ENCODE assay signal across 9 mouse cellular contexts in the genomic region with DNA sequence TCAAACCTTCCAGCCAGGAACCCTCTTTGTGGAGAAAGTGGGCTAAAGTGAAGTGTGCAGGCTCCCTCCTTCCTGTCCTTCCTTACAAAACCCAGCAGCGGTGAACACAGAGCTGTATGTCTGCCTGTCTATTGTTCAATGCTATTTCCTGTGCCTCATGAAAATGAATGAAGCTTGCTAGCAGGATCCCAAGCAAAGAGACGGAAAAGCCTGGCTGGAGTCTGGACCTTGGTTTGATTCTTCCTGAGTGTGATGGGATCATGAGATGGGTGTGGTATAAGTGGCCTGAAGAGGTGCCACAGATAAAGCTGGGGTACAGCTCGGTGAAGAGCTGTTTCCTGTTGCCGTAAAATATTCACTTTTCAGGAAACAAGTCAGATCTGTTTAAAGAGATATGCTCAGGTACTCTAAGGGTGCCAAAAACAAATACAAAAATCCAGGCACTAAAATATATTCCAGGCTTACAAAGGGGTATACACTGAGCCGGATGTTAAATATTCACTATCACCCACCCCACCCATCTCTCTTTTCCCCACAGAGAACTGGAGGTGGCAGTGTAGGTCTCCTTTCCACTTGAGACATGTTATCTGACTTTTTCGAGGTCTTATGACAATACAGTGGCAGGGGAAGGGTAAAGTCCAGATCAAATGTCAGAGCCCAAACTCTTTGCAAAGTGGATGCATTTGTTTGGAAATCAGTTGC.
A peak's percentile ranks its signal among the peaks of the same experiment; 100 is the strongest.
DNase-seq lines count a peak whose midpoint lies in the region; ATAC-seq and TF ChIP-seq lines count a peak whose summit lies in the region.
"Had no signal": no experiment of that assay in that cellular context is flagged by ENCODE, and none has a peak within 500 bp of the region (broad histone marks: within the 10 kb centered on the region; RNA-seq: fewer than 3 reads in every experiment).

No protein-coding gene starts in this region.

- WGBS in heart, postnatal 0 days: 35% methylated on average over 6 of the region's 6 CpGs
- 47% methylated on average over 6 of the region's 6 CpGs for WGBS in kidney, postnatal 0 days
- WGBS in neural tube, embryonic 15.5 days: 53% methylated on average over 6 of the region's 6 CpGs

- no peak overlapping the region for H3K4me2 ChIP-seq in heart, postnatal 0 days (ENCODE audit: low read depth, low read length)
- no peak overlapping the region for H3K4me2 ChIP-seq in kidney, postnatal 0 days (ENCODE audit: low read length)
- no peak overlapping the region for H3K4me2 ChIP-seq in neural tube, embryonic 15.5 days

- H3K27ac ChIP-seq in heart, postnatal 0 days (ENCODE audit: low read depth): peak overlapping the region; percentile 75
- peak overlapping the region; percentile 57; the same call in 1 of the 2 replicates for H3K27ac ChIP-seq in kidney, postnatal 0 days
- no peak overlapping the region for H3K27ac ChIP-seq in neural tube, embryonic 15.5 days (replicated peaks)
- H3K27ac ChIP-seq: liver, embryonic 14.5 days had no signal

- no peaks in the 10 kb centered on the region for H3K9me3 ChIP-seq in heart, postnatal 0 days (replicated peaks; ENCODE audit: control insufficient read depth, low read length)
- H3K9me3 ChIP-seq in kidney, postnatal 0 days (replicated peaks; ENCODE audit: low read length): no peaks in the 10 kb centered on the region
- H3K9me3 ChIP-seq in neural tube, embryonic 15.5 days (replicated peaks): no peaks in the 10 kb centered on the region

- H3K36me3 ChIP-seq in heart, postnatal 0 days (replicated peaks; ENCODE audit: control insufficient read depth, insufficient read depth, low read length): no peaks in the 10 kb centered on the region
- no peaks in the 10 kb centered on the region for H3K36me3 ChIP-seq in kidney, postnatal 0 days (ENCODE audit: insufficient read depth, low read length)
- H3K36me3 ChIP-seq in neural tube, embryonic 15.5 days: no peaks in the 10 kb centered on the region

- 0 out of 2 replicates have a peak, but pooled peaks have one; percentile 37 for TF ChIP-seq EP300 in heart, postnatal 0 days (IDR thresholded peaks at IDR 0.05; ENCODE audit: low read depth)

- H3K27me3 ChIP-seq in heart, postnatal 0 days (ENCODE audit: control insufficient read depth, insufficient read depth, low read length): no peaks in the 10 kb centered on the region
- no peaks in the 10 kb centered on the region for H3K27me3 ChIP-seq in kidney, postnatal 0 days (ENCODE audit: insufficient read depth, low read length)
- no peaks in the 10 kb centered on the region for H3K27me3 ChIP-seq in neural tube, embryonic 15.5 days (replicated peaks)

- TF ChIP-seq CTCF in heart, postnatal 0 days (IDR thresholded peaks at IDR 0.05; ENCODE audit: low read depth): peak; percentile 26
- peak; percentile 52 for TF ChIP-seq CTCF in kidney, postnatal 0 days (IDR thresholded peaks at IDR 0.05; ENCODE audit: low read depth)

- H3K4me3 ChIP-seq in heart, postnatal 0 days (ENCODE audit: low read depth, low read length): no peak overlapping the region
- H3K4me3 ChIP-seq in kidney, postnatal 0 days (replicated peaks; ENCODE audit: low read depth, low read length): no peak overlapping the region
- H3K4me3 ChIP-seq in neural tube, embryonic 15.5 days (replicated peaks): no peak overlapping the region

- H3K4me1 ChIP-seq in heart, postnatal 0 days (ENCODE audit: control insufficient read depth, insufficient read depth): no peaks in the 10 kb centered on the region
- H3K4me1 ChIP-seq in kidney, postnatal 0 days (replicated peaks; ENCODE audit: insufficient read depth, low read length): no peaks in the 10 kb centered on the region
- H3K4me1 ChIP-seq in neural tube, embryonic 15.5 days: peaks cover 10% of the 10 kb centered on the region; the same call in 1 of the 2 replicates

- peak; percentile 22 for DNase-seq in embryo, embryonic 10.5 days (ENCODE audit: low spot score)
- no peak for DNase-seq in embryo, embryonic 9.5 days (ENCODE audit: extremely low spot score)
- peak; percentile 20 for DNase-seq in heart, postnatal 0 days (ENCODE audit: low spot score)
- peak; percentile 67 for DNase-seq in kidney, postnatal 0 days (ENCODE audit: low spot score)
- DNase-seq in layer of hippocampus, adult 18-20 months (ENCODE audit: low spot score in 2 of 2): no peak

- H3K9ac ChIP-seq in heart, postnatal 0 days (replicated peaks; ENCODE audit: low read depth, low read length): no peak overlapping the region
- no peak overlapping the region for H3K9ac ChIP-seq in kidney, postnatal 0 days (ENCODE audit: low read depth, low read length)
- H3K9ac ChIP-seq in neural tube, embryonic 15.5 days (replicated peaks): no peak overlapping the region
- H3K9ac ChIP-seq: liver, embryonic 14.5 days had no signal

- peak; percentile 82 for ATAC-seq in heart, postnatal 0 days (ENCODE audit: insufficient read depth, low read depth)
- no peak; the same call in 1 of the 2 replicates for ATAC-seq in kidney, postnatal 0 days (replicated peaks; ENCODE audit: low FRiP score, low read depth)
- peak; percentile 28; the same call in 1 of the 2 replicates for ATAC-seq in neural tube, embryonic 15.5 days (ENCODE audit: low FRiP score)
- ATAC-seq in granulocyte monocyte progenitor cell, adult 5-6 weeks (replicated peaks; ENCODE audit: poor library complexity, severe bottlenecking): no peak; the same call in 1 of the 2 replicates
- no peak for ATAC-seq in inflammation-experienced regulatory T-cells, adult 6 months

Comparison
In these comparisons a context has a peak if more than half of its experiments do, and no peak if none do; other contexts are left out.
1. DNase-seq: peak in embryo, embryonic 10.5 days (single experiment), heart, postnatal 0 days (single experiment) and kidney, postnatal 0 days (single experiment); none in embryo, embryonic 9.5 days (single experiment) and layer of hippocampus, adult 18-20 months (0 of 2).
2. ATAC-seq: peak in heart, postnatal 0 days (single experiment) and neural tube, embryonic 15.5 days (single experiment); none in kidney, postnatal 0 days (single experiment), granulocyte monocyte progenitor cell, adult 5-6 weeks (single experiment) and inflammation-experienced regulatory T-cells, adult 6 months (single experiment).